Mouse (Mus musculus): Measurements from ENCODE around the gene Nlrx1.
"Not testable (repeated sequence)": the region's sequence is repeated elsewhere in the genome, so short reads cannot be mapped to it uniquely, and the experiment has no call there.

Gene Nlrx1

DNA sequence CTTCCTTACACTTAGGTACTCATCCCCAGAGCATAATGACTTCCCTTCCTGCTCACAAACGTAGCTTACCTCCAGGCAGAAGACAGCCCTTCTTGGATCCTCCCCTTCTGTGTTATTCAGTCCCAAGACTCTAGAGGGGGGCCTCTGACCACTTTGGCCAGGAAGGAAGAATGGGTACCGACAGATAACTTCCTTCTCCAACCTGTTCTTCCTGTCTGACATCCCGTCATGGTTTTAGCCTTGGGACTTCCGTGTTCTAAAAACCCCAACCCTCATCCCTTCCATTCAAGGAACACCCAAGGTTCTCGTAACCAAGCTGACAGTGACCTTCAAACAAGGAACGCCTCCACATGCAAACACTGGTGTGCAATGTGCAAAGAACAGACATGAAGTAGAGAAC, at the start of gene Nlrx1:
Nlrx1 (minus strand) TSS at position 168 of the 400 bp plus-strand sequence.
- in situ Hi-C loops (cut with MboI, MseI) = no loop called here

DNA sequence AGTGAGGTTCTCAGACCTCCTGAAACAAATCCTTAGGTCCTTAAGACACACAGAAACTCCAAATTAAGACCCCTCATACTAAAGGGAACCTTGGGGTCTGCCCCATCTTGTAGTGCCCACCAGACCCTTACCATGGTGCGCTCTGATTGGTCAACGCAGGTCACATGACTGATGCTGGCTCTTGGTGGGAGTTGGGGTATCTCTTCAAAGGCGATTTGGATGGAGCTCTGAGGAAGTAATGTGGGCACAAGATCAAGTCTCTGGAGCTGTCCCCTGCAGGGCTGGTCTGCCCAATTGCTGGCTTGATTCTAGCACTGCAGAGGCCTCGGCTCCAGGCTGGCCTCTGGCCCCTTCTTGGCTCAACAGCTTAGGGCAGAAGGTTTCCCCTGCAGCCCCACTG, 49.1 kb upstream of the Nlrx1 start:
- in situ Hi-C loops (cut with MboI, MseI) = no loop called here

DNA sequence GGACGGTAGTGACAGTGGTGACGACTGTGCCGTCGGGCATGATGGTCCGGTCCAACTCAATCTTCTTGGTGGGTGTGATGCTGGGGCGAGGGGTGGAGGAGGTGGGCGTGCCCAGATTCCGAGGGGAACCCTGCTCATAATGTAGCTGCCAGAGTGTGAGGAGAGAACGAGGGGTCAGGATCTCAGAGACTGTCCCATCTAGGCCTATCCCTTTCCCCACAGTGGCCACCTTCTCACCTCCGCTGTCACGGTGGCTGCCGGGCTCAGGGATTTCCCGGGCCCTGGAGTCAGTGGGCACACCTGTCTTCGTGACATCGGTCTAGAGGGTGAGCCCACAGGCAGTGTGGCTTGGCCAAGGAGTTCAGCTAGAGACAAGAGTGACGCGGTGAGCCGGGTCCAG, 46.5 kb upstream of the Nlrx1 start:
- in situ Hi-C loops (cut with MboI, MseI) = no loop called here

DNA sequence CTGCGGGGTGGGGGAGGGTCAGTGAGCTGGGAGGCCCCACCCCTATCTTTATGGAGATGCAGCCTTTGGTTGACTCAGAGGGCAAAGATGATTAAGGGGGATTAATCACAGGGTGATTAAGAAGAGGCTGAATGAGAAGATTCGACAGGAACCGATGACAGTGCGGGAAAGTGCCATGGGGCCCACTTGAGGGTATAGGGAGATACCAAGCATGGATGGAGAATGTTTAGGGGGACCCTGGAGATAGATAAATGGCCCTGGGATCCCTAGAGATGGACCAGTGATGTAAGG, 45.8 kb upstream of the Nlrx1 start:
- in situ Hi-C loops (cut with MboI, MseI) = no loop called here

DNA sequence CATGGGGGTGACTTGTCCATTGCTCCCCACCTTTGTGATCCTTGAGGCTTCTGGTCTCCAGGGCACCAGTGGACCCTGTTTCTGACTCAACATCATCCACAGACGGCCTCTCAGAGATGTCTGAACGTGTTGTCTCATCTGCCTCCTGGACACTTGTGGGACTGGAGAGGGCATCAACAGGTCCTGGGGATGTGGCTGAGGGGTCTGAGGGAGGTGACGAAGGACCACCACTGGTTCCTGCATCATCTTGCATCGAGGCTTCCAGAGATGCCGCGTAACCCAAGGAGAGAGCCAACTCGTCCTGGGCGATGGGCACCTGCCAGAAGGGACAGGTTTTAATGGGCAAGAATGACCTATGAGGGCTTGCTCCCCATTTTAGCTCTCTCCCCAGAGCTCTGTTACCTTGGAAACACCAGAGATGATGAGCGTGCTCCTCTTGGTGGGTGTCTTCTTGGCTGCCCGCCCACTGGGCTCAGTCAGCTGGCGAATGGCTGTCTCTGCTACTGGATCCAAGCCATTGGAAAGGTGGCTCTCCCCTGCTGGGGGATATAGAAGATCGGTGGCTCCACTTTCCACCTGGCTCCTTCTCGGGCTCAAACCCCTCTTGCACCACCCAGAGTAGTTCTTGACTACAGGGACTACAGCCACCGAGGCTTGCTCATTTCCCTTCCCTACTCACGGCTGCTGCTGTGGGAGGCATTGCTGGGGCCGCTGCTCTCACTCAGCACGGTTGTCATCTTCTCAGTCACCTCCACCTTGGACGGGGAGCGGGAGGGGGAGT, 45.3 kb upstream of the Nlrx1 start:
- in situ Hi-C loops (cut with MboI, MseI) = no loop called here

DNA sequence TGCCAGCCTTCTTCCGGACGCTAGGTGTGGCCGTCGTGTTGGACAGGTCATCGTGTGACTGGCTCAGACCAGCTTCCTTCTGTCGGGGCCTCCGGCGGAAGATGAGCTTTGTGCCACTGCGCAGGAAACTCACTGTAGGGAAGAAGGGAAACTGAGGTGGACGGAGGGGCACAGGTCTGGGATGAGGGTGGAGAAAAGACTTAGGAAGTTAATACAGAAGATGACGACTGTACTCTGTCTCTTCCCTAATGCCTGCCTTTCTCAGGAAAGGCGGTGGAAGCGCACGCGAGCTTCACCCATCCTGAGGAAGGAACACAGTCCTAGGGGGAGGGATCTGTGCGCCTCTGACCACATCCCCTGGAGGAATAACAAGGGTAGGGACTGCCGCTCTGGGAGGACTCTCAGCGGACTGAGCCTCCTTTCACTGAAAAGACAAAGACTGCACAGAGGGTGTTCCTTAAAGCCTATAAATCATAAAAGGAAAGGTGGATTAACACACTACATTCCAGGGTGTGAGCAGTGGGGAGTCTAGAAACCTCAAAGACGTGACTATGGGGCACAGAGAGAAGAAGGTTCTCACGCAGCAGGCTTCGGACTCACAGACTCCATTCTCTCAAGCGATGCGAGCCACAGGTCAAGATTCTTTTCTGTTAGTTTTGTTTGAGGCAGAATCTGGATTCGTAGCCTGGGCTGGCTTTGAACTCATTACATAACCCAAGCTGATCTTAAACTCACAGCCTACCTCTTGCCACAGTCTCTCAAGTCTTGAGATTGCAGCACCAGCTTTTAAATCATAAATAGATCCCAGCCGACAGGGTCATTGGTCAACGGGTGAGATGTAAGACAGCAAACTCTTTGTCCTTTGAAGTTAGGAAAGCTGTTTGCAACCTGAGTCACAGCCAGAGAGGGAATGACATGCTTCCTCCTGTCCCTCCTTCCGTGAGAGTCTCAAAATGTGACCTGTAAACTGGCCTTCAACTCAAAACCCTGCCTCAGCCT, 43.0 kb upstream of the Nlrx1 start:
- in situ Hi-C loops (cut with MboI, MseI) = no loop called here

DNA sequence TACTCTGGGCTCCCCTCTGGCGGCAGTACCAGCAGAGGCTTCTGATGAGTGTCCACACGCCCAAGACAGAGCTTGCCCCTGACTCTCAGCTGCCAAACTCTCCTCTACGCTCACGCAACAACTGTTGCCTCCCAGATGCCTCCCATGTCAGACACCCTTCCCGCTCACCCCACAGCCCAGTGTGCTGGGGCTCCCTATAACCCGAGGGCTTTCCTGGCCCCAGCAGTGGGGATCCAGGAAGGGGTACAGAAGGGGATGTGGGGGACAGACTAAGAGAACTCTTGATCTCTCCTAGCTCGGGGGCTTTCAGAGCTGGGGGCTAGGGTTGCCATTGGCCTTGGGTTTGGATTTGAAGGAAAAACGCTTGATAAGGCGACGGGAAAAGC, 42.3 kb upstream of the Nlrx1 start:
- in situ Hi-C loops (cut with MboI, MseI) = no loop called here

DNA sequence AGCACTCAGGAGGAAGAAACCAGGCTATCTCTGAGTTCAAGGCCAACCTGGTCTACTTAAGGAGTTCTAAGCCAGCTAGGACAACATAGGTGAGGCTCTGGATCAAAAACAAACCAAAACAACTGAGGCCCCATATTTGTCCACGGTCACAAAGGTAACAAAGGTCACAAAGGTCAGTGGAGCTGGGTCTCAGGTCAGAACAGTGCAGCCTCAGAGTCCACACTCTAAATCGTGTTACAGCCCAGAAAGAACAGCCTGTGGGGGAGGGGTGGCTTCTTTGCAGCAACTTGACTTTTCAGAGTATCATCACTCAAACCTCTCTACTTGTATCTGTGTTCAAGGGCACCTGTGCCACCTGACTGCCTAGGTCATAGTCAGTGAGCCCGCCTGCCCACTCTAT, 41.4 kb upstream of the Nlrx1 start:
- in situ Hi-C loops (cut with MboI, MseI) = no loop called here

DNA sequence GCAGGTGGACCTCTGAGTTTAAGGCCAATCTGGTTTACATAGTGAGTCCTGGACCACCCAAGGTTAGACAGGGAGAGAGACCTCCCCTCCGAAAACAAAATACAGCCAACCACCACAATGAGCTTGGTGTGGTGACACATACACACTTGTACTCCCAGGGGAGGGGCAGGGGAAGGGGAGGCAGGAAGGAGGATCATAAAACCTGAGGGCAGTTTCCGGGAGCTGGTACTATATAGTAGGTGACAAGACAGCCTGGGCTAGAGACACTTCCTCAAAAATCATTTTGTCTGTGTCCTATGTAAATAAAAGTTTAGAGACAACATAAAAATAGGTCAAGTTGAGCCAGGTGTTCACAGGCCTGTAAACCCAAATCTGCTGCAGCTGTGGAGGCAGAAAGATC, 38.8 kb upstream of the Nlrx1 start:
- in situ Hi-C loops (cut with MboI, MseI) = no loop called here

DNA sequence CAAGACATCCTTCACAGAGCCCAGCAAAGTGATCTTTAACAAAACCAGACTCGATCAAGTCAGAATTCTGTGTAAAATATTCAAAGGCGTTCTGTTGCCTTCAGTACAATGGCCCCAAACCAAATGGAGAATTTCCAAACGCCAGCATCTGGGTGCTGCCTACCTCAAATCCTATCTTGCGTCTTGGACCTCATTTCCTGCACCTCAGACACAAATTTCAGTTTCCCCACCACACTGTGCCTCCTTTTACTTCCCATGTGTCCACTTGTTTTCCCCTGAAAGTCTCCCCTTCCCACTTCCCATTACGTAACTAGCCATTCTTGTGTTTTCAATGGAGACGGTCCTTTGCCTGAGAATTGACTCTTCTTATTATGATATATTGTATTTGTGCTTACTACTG, 38.1 kb upstream of the Nlrx1 start:
- in situ Hi-C loops (cut with MboI, MseI) = no loop called here

DNA sequence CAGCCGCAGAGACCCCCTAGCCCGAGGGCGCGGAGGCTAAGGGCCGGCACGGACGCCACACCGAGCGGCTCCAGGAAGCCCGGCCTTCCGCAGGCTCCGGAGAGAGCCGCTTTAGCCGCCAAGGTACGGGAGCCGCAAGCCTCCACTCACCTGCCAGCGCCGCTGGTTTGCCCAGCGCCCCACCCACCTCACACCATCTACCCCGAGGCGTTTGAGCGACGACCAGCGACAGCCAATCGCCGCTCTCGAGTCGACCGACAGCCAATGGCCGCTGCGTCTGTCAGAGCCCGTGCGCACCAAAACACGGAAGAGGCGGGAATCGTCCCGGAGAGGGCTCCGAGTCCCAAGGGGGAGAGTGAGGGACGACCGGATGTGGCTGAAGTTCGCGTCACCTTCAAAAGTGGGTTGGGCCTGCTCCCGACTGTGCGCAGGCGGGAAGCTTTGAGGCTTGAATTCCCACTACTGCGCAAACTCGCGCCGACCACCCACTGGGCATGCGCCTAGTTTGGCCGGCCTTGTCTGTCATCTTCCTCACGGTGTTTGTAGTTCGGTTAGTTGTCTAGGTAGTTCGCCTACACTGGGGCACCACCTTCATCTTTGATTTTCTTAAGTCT, 37.2 kb upstream of the Nlrx1 start, which contains the start of gene Hinfp:
Hinfp (minus strand) TSS at position 206 of the 614 bp plus-strand sequence.
- in situ Hi-C loops (cut with MboI, MseI) = no loop called here

DNA sequence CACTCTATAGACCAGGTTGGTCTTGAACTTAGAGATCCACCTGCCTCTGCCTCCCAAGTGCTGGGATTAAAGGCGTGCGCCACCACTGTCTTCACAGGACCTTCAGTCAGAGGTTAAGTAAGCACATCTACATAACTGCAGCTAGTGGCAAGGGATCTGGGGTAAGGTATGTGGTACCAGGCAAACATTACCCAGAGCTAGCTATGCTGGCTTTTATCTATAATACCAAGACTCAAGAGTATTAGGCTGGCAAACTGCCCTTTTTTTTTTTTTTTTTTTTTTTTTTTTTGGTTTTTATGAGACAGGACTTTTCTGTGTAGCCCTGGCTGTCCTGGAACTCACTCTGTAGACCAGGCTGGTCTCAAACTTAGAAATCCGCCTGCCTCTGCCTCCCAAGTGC, 31.6 kb upstream of the Nlrx1 start:
- in situ Hi-C loops (cut with MboI, MseI) = not testable (repeated sequence)

DNA sequence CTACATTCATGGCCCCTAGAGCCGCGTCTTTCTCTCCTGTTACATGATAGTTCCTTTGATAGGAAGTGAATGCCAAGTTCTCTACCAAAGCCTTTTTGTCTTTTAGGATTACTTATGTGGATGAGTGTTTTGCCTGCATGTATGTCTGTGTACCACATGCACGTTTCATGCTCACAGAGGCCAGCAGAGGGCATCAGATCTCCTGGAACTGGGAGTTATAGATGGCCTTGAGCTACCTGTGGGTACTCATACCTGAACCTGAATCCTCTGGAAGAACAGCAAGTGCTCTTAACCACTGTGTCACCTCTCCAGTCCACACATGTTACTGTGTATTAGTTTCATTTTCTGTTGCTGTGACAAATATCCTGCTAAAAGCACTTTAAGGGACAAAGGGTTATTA, 24.1 kb upstream of the Nlrx1 start:
- in situ Hi-C loops (cut with MboI, MseI) = no loop called here

DNA sequence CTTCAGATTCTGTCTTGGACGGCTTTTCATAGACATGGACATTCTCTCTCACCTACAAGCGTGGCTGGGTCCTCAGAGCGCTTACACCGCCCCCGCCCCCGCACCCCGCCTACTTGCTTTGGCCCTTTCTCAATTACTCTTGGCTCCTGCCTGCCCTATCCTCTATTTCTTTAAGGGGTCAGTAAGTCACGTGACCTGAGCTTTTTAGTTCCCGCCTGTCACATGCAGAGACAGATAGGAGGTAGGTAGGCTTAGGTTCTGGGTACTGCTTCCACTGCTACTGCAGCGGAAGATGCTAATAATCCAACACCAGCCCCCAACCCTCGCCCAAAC, 20.5 kb upstream of the Nlrx1 start:
- in situ Hi-C loops (cut with MboI, MseI) = no loop called here

DNA sequence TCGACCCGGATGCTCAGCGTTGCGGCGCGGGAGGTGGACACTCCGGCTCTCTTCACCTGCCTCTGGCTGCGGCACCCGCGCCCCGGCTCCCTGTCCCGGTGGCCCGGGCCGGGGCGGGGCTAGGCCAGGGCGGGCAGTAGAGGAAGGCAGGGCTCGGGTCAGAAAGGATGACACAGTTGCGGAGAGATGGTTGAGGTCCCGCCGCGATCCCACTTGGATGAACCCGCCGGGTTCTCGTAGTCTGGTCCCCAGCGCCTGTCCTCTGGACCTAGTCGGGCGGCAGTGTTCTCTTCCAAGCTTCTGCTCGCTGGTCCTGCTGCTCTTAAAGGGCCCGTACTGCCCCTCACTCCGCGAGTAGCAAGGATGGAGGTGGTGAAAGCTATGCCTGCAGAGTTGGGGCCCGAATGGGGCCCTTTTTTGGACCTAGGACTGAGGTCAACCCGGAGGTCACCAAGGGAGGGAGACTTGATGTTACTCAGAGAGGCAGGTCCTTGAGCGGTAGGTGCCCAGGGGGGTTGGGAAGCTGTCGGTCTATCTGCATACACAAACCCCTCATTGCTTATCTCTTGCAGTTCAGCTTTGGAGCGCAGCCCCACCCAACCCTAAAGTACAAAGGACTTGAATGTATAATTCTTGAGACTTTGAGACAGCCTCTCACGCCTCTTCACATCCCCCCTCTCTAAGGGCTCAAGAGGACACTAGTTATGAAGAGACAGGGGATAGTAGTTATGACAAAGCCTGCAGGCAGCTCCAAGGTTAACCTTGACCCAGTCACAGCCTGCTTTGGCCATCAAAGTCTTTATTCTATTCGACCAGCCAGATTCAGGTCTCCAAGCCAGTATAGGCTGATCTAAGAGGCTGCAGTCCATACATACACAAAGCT, 19.9 kb upstream of the Nlrx1 start, which contains the start of gene Abcg4:
Abcg4 (minus strand) TSS at position 540 of the 883 bp plus-strand sequence.
- in situ Hi-C loops (cut with MboI, MseI) = no loop called here

DNA sequence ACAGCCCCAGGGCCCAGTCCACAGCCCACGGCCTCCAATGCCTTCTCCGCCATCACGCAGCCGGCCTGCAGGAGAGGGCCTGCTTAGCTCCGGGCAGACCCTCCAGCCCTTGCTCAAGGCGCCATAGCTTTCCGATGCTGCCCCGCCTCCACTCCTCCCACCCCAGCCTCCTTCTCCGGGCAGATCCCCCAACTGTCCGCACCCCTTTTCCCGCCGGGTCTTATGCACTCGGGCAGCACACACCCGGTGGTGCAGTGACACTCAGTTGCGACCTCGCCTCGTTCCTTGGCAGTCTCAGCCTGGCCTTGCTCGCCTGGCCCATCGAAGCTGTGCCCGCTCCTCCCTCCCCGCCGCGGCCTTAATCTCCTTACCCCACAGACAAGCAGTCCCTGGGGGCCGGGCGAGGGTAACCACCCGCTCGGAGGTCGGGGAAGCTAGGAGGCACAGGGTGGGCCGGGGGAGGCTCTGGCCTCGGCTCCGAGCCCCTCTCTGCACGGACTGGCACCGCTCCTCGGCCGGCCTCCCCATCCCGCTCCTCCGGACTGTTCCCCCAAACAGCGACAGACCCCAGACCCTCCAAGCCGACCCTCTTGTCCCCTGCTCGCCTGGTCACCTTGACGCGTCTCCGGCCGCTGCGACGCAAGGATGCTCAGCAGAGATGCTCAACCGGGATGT, 19.1 kb upstream of the Nlrx1 start:
- in situ Hi-C loops (cut with MboI, MseI) = no loop called here

DNA sequence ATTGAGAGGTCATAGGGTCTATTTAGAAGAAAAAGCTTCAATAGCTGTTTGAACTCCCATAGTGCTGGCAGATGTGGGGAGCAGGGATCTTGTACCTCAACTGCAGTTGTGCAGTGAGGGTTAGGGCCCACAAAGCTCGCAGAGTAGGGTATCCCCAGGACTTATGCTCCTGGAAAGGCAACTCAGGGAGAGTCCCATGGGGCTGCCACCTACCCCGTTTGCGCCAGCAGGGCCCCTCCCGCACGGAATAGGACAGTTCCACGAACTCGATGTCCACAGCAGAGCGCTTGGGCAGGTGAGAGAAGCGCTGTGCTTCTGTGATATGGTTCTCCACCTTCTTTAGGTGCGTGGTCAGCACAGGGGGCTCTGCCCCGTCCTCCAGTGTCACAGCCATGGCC, 18.6 kb upstream of the Nlrx1 start:
- in situ Hi-C loops (cut with MboI, MseI) = no loop called here

DNA sequence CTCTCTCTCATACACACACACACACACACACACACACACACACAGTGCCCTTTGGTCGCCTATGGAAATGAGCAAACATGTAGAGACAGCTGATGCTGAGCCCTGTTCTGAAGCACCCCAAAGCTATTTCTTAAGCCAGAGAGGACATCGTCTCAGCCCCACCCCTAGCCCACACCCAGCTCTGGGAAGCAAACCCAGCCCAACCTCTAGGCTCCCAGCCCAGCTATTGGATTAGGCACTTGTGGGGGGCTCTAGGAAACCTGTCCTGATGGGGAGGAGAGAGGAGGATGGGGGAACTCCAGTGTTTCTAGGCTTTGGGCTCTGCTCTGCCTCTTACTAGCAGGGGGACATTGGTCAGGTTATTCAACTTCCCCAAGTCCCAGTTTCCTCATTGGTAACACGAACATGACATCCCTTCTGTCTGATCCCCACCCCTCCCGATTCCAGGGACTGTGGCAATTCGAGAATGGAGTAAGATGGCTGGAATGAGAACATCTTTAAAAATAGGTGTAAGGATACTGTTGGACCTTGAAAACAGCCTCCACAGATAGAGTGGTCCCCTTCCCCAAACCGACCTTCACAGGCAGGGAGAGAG, 18.0 kb upstream of the Nlrx1 start:
- in situ Hi-C loops (cut with MboI, MseI) = no loop called here

DNA sequence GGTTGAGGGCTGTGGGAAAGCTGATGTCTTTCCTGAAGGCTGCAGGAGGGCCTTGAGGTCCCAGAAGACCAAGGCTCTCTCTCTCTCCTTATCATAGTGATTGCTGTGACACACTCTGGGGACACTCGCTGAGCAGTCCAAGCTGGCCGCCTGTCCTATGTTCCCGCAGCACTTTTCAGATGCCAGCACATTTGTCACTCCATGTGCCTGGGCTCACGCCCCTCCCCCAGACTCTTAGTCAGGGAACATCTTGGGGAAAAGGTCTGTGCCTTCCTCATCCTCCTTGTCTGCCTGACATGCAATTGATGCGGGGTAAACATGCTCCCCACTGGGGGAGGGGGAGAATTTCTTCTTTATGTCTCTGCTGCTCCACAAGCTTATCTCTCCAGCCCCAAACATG, 14.8 kb upstream of the Nlrx1 start:
- in situ Hi-C loops (cut with MboI, MseI) = no loop called here

DNA sequence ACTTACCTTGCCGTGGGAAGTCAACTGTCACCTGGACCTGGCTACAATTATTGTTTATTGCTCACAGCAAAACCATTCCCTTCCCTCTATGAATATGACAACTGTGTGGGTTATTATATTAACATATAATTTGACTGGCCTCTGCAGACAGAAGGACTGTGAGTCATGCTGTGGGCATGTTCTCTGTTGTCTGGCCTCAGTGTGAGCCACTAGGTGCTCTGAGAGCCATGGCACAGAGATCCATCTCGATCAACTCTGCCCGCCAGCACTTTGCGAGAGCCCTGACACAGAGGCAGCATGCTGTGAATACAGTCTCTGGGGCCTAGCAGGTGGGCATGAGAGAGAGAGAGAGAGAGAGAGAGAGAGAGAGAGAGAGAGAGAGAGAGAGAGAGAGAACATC, 1.6 kb upstream of the Nlrx1 start:
- in situ Hi-C loops (cut with MboI, MseI) = no loop called here

DNA sequence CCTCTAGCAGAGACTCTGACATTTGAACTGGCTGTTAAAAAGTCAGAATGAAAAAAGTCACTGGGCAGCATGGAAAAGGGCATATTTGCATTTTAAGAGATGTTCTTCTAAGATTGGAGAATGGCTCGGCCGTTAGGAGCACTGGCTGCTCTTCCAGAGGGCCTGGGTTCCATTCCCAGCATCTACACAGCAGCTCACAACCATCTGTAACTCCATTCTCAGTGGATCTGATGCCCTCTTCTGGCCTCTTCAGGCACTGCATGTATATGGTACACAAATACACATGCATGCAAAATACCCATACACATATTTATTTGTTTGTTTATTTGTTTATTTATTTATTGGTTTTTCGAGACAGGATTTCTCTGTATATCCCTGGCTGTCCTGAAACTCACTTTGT, 678 bp upstream of the Nlrx1 start:
- in situ Hi-C loops (cut with MboI, MseI) = no loop called here
